Mouse (Mus musculus) NIH3T3 (cell line): ENCODE data around the gene Hhatl.

Experiments used
- DNase-seq: peaks from one replicate; pipeline ENCODE4 v3.0.0-alpha.2; 2012; ENCODE audit warnings: low read depth

The Hhatl gene

DNA sequence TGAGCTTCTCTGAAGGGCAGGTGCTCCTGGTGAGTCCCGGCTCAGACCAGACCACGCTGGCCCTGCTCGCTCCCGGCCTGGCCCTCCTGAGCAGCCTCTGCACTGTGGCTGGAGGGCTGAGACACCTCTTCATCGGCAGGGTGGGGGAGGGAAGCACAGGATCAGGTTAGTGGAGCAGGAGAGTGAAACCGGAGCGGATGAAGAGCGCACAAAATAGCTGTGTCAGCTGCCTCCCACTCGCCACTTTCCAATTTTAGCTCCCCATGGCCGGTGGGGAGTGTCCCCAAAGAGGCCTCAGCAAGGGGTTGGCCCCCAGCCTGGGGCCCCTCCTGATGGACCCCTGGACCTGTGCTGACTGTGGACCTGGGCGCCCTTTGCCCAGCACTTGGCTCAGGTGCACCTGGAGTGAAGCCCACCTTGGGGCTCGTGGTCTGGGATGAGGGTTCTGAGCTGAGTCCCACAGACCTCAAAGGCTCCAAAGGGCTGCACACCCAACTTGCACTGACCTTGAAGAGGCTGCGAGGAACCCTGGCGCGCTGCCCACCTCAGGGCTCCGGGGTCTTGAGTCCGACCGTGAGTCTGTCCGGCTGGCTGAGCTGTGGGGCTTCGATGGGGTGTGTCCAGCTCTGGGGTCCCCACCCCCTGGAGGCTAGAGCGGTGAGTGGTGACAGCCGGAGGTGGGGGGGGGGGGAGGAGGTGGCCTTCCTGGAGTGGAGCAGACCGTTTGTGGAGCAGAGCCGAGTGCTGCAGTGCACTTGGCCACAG is at the start of gene Hhatl:
Gene Hhatl, minus strand, starts transcription at position 751 of the 765 bp plus-strand sequence.
- no peak for DNase-seq

DNA sequence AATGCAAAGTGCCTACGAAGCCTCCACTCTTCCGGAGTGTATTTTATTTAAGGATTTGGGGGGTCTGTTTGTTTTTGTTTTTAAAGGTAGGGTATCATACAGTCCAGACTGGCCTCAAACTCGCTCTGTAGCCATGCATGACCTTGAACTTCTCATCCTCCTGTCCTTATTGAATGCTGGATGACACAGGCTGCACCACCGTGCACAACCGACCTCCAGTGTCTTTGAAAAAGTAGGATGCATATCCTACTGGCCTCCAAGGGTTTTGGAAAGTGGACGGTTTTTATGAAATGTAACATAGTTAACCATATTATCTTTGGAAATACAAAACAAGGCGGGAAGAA is 47.3 kb upstream of the Hhatl start:
- DNase-seq: no peak

DNA sequence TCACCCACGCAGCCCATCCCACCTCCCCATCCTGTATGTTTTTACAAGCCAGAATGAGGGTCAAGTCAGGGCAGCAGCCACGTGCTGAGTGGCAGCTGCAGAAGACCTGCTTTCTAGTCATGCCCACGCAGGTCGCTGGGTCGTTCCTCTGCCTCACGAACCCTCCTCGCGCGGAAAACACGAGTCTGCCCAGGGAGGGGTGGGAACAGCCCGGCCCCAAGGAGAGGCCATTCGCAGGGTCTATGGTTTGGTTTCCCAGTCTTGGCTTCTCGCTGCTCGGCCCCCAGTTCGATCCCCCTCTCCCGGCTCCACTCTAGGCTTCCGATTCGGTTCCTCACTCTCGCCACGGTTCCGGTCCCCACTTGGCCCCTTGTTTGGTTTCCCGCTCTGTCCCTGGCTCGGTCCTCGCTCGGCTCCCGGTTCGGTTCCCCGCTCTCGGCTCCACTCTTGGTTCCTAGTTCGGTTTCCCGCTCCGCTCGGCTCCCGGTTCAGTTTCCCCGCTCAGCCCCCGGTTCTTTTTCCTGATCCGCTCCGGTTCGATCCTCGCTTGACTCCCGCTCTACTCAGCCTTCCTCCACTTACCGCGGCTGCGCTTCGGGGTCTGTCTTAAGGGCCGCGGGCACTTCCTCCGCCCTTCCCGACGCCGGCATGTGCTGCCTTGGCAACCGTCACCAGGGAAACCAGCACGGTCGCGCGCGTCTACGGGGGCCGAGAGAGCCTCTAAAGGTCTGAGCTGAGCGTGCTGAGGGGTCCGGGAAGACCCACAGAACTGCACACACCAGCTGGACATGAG is 46.7 kb upstream of the Hhatl start, which contains the start of gene Ccdc13:
Gene Ccdc13, minus strand, starts transcription at position 633 of the 793 bp plus-strand sequence.
- DNase-seq: no peak

DNA sequence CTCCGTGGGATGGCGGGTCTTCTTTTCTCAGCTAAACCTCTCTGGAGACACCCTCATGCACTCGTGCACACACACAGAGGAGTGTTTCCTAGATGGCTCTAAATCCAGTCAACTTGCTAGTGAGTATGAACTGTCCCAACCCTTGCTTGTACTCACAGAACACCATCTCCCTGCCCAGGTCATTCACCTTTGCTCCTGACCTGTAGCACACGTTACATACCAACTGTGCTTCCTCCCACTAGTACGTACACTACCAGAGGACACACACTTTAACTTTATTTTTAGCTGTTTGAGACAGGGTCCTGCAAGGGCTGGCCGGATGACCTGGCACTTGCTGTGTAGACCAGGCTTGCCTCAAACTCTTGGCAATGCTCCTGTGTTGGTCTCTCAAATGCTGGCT is 45.7 kb upstream of the Hhatl start:
- DNase-seq: no peak

DNA sequence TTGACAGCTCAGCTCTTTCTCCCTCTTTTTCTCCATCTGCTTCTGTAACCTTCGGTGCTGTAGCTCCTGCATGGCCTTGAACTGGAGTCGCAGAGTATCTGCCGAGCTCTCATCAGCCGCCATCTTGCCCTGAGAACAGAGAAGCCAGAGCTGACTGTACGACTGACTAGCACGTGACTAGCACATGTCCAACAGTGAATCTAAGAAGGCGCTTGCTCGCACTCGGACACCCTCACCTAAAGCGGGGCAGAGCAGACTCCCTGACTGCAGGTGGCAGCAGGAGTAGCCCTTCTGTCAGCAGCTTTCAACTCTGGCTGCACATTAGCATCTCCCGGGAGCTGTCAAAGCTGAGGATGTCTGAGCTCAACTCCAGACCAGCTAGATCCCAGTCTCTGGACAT is 41.5 kb upstream of the Hhatl start:
- DNase-seq: no peak

DNA sequence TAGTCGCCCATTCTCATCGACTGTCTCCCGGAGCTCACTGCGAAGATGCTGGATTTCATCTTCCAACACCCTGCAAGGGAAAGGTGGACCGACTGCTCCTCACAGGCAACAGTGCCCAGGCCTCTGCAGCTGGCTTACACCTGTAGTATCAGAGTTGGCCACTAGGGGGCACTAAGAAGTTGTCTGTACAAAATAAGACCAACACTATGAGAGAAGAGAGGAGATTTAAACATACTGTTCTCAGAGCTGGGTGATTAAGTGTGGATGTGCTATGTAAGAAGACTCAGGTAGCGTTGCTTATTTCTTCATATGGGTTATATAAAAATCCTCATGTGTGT is 38.6 kb upstream of the Hhatl start:
- DNase-seq: peak; percentile 88

DNA sequence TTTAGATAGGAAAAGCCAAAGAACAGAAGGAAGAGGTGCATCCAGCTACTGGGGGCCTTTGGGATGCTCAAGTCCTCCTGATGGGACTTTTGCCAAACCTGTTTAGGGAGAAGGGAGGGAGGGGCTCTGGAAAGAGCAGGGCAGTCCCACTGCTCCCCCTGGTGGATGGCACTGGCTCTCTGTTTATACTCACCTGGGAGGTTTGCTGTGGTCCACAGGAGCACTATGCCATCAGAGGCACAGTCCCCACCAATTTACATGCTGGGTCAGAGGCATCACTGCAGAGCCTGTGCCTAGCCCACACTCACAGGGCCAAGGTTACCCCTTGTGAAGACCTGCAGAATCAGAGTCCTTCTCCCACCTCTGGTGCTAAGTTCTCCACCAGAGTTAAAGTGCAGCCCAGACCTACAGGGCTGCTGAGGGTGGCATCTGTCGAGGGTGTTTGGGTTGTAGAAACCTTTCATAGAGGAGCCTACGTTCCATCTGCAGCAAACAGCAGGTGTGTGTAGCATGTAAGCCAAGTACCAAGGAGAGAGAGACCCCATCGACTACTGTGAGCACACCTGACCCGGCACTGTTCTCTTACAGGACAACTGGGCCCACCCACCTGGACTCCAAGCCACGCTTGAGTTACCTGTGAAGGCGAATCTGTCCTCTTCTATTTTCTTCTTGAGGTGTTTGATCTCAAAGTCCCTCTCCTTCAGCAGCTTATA is 38.1 kb upstream of the Hhatl start:
- peak; percentile 83 for DNase-seq

DNA sequence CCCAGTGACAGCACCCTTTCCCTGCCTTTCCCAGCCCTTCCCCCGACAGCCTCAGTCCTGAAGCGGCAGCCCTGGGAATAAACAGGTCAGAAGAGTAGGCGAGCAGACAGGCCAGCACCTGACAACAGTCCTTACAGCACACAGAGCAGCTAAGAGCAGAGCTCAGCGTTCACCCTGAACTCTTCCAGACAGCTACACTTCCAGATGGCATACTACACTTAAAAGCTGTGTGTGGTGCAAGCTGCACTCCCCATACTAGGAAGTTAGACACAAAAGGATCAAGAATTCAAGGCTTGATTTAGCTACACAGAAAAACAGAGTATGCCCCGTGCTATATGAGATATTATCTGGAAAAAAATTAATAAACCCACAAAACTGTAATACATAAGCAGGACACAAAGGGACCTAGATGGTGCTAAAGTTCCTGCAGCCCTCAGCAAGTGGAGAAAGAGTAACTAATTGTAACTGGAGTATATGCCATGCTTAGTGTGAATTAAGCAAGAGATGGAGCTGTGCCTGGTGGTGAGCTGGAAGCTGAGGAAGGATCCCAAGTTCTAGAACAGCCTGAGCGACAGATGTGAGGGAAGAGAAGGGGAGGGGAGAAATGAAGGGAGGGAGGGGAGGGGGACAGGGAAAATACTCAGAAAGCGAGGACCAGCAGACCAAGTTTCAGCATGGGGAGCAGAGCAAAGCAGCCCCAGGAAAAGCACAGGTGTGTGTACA is 37.1 kb upstream of the Hhatl start:
- peak; percentile 36 for DNase-seq

DNA sequence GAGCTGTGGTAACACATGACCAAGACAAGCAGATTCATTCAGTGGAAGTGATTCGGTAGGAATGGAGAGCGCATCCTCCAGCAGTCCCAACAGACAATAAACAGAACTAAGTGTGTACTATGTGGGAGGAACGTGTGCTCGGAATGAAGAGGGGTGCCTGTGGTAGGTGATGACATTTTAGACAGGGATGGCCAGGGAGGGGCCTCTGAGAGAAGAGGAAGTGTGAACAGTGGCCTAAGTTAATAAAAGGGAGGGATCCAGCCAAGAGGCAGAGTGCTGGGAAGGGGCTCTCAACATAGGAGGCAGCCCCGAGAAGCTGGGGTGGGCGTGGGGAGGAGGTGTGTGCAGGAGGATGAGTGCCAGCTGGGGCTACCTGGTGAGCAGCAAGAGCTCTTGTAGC is 36.0 kb upstream of the Hhatl start:
- DNase-seq: no peak

DNA sequence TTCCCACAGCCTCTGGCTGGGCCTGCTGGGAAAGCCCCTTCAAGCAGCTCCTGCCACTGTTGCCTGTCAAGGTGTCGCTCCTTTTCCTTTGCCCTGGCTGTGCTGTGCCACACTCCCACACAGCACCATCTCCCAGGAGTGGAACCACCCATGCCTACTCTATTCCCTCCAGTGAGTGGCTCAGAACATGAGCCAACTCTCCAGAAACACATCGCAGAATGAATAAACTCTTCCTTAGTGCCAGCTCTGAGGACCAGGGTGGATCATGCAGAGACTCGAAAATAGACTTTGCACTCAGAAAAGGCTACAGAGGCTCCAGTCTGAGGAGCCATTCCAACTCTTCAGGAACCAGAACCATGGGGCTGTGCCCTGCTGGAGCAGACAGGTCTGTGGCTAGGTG is 34.0 kb upstream of the Hhatl start:
- no peak for DNase-seq

DNA sequence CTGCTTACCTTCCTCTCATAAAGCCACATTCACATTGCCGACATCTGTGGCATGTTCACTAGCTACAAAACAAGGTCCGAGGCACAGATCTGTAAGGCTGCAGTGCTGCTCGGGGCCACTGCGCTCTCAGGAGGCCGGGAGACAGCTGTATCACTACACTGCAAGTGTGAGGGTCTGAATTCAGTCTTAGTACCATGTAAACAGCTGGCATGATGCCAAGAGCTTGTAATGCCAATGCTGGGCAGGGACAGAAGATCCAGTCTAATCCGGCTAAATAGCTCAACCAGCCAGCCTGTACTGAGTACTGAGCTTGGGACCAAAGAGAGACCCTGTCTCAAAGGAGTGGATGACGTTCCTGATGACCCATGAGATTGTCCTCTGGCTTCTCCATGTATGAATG is 31.7 kb upstream of the Hhatl start:
- no peak for DNase-seq

DNA sequence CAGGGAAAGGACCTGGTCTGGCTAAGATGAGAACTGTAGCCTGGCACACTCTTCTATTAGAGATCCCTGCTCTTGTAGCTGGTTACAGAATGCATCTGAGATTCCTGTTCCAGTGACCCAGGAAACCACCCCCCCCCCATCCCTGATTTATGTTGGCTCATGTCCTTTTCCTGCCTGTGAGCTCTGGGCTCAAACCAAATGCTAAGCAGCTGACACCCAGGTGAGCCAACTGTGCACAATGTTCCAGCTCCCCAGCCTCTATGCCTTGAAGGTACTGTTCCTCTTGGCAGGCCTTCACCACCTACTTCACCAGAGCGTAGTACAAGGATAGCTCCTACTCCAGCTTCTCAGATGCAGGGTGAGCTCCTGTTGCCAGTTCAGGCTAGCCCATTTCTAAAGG is 30.7 kb upstream of the Hhatl start:
- DNase-seq: peak; percentile 34

DNA sequence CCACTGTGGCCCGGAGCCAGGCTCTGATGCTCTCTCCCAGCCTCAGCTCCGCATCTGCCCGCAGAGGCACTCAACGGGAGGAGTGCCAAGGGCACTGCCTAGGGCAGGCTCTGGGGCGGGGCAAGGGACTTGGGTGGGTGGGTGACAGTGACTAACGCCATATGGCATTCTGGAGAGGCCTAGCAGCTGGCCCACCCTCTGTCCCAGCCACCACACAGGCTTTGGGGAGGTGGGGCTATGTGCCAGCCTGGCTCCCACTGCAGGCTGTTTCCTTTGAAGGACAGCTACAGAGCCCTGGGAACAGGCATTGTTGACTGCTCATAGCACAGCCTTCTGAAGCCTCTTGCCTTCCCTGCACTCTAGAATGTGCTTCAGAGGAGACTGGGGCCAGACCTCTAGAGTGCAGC is 30.3 kb upstream of the Hhatl start:
- DNase-seq: no peak

DNA sequence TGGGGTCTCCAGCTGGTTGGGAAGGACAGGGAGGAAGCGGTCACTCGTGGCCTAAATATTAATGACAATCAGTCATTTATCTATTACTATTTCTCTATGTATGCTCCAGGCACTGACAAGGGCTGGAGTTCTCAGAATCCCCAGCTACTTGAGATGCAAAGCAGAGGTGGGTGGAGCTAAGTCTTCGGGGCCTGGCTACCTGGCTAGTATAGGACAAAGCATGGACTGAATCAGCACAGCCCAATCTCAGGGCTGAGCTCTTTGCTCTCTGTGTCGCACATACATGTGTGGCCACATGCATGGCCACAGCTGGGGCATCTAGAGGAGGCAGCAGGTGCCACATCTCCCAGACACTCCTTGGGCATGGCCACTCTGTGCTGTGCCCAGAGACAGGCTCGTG is 28.5 kb upstream of the Hhatl start:
- no peak for DNase-seq

DNA sequence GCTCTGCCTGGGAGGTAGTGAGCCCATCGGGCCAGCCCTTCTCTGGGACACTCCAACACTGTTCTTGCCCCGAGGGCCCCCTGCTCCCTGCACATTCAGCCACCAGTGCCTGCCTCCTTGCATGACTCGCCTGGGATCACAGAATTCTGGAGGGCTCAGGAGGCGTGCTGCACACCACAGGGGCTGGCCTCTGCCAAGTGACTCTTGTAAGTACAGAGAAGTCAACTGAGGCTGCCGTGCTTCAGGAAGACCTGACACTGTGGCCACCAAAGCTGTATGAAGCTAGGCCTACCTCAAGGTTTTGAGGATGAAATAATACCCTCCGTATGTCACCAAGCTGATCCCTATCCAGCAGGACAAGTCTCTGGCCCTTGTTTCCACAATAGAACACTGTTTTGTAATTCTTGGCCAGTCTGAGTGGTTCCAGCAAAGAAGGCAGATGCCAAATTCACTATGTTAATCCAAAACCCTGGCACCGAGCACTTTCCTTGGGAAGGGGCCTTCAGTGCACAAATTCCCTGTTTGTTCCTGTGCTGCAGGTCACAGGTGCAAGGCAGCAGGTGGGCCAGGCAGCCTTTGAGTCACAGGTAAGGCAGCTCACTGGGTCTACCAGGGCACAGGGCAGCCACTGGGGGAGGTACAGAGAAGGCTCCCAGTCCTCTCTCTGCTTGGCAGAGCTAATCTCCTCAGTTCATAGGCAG is 27.6 kb upstream of the Hhatl start:
- DNase-seq: peak; percentile 13

DNA sequence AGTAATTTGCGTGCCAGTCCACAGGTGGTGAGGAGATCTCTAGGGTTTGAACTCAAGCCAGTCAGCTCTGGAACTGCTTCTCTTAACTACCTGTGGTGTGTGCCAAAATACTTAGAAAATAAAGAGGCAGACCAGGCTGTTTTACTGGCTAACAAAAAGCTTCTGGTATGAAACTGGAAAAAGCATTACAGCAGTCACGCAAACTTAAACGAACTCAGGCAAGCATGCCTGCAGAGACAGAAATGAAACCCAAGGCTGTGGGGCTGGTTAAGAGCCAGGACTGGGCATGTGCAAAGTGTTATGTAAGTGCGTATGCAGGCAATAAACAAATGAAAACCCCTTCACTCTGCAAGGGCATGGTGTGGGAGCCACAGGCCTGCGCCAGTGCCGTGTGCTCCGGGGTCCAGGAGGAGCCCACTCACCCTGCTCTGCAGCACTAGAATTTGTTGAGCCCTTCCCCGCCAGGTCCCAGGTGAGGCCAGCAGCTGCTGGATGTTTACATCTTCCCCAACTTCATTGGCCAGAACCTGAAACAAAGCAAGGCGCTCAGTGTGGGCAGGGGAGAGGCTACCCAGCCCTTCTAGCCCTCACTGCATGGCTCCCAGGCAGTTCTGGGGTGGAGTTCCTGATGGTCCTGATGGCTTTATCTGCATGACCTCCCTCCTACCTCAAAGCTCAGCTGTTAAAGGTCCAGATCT is 26.9 kb upstream of the Hhatl start:
- peak; percentile 67 for DNase-seq

DNA sequence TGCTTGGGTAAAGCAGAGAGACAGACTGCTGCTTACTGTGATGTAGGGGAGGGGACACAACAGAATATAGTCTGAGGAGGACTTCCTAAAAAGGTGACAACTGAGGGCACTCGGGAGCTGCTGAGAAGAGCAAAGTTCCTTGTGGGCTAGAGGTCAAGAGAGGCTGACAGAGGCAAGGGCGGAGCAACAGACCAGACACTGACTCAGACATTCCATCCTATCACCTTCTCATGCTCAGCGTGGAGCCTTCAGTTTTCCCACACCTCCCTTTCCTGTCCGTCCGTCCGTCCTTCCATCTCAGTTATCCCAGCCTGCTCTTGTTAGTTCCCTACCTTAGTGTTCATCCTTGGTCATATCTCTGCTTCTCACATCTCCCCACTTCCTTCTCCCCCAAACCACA is 22.9 kb upstream of the Hhatl start:
- no peak for DNase-seq

DNA sequence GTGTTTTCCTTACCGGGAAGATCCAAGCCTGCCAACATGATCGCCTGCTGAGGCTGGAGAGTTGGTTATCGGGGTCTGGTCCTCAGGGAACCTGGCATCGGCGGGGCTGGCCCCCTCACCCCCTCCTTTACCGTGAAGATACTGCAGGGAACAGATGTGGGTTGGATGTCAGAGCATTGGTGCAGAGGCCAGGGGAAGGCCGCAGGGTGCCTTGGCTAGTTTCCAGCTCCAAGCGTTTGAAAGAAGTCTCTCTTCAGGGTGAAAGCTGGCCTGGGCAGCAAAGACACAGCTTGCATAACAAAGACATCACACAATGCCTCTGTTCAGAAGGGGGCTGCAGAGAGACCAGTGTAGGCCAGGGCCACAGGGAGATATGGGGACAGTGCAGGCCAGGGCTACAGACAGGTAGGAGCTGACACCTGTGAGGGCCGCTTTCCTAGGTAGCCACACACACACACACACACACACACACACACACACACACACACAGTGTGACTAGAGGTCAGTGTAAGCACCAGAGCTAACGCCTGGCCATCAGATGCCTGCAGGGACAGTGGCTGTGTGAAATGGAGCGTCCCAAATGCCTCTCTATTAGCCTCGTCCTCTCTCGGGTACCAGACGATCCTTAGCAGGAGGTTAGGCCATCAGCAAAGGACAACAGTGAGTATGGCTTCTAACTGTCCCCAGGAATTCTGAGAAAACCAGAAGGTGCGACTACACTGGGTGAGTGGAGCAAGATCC is 17.9 kb upstream of the Hhatl start:
- no peak for DNase-seq

DNA sequence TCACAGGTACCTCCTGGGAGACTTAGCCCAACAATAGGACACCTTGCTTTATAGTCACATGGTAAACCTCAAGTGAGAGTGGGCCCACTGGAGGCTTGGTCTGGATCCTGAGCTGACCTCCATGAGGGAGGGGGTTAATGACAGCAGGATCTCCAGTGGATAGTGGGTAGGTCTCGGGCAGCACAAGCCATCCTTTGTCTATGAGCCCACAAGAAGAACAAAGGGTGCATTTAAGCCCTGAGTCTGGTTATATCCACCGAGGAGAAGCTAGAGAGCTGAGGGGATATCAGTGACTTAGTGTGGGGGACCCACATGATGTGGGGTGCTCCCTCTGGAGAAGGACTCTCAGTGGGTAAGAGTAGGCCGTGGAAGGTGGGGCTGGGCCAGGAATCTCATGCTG is 16.2 kb upstream of the Hhatl start:
- DNase-seq: no peak

DNA sequence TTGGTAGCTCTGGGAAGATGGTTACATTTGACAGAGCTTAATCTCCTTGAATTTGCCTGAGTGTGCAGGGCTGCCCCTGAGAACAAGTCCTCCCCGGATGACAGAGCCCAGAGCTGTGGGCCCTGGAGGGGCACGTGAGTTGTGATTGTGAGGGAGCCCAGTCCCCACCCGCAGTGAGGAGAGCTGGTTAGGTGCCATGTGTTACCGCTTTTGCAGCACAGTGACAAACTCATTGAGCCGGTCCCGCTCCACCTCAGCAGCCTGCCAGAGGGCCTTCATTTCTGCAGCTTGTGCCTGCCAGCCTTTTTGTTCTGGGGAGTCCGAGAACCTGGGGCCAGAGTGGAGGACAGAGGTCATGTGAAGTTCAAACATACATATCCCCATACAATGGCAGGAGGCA is 15.6 kb upstream of the Hhatl start:
- no peak for DNase-seq
